Mouse (Mus musculus) kidney, adult 2 months (tissue): ENCODE data around the gene Rps27rt. TPM values are rescaled to one million over a fixed set of nuclear protein-coding genes. Genes with fewer than 3 reads are reported as not detected.
A peak's percentile ranks its signal among the peaks of the same experiment; 100 is the strongest.

Experiments
- DNase-seq: peaks from one replicate; pipeline ENCODE4 v3.0.0; 2021
- H3K27ac ChIP-seq: fragments of 200-500 bp; 2 replicates; pipeline ENCODE4 v1.5.1; 2012; ENCODE audit warnings: low read depth, low read length, control low read depth, inconsistent platforms; ENCODE audit not compliant: insufficient read depth
- H3K27me3 ChIP-seq: fragments of 200-500 bp; replicated peaks from 2 replicates; pipeline ENCODE4 v1.6.1; 2012; ENCODE audit warnings: mild to moderate bottlenecking, moderate library complexity, low read length, inconsistent platforms; ENCODE audit not compliant: control insufficient read depth, insufficient read depth
- H3K36me3 ChIP-seq: fragments of 200-500 bp; 2 replicates; pipeline ENCODE4 v1.6.1; 2012; ENCODE audit warnings: mild to moderate bottlenecking, moderate library complexity, low read length, inconsistent platforms; ENCODE audit not compliant: control insufficient read depth, insufficient read depth
- H3K4me1 ChIP-seq: fragments of 200-500 bp; 2 replicates; pipeline ENCODE4 v1.6.1; 2011; ENCODE audit warnings: low read length; ENCODE audit not compliant: control insufficient read depth, insufficient read depth
- H3K4me3 ChIP-seq: fragments of 200-500 bp; 2 replicates; pipeline ENCODE4 v1.5.1; 2011; ENCODE audit warnings: mild to moderate bottlenecking, low read depth, low read length, control low read depth; ENCODE audit not compliant: insufficient read depth
- CTCF ChIP-seq: fragments of 200-500 bp; conservative IDR thresholded peaks from 2 replicates; pipeline ENCODE4 v1.5.1; 2011; ENCODE audit warnings: low read depth, mild to moderate bottlenecking, control low read depth, low read length, moderate library complexity, mixed read lengths; ENCODE audit not compliant: insufficient read depth, insufficient read length
- POLR2A ChIP-seq: fragments of 200-500 bp; IDR thresholded peaks from one replicate; pipeline ENCODE4 v1.6.1; 2011; ENCODE audit warnings: low read depth, low read length, control low read depth
- WGBS: fragments of 180-500 bp; shearing (Covaris S2); methylation state at CpG from one replicate; pipeline ENCODE4 v1.1.7; 2018; 5-methylcytosine and 5-hydroxymethylcytosine counted together
- polyA plus RNA-seq: library from polyadenylated mRNA; depleted of rRNA; stranded (reverse); fragments of >200 nt; gene quantifications from 2 replicates; pipeline ENCODE4 v1.2.3, GENCODE M21; 2012

Gene Rps27rt
- polyA plus RNA-seq, 1 experiment = 24.4 TPM

- Histone ChIP-seq H3K27ac (no peak overlapping the region), H3K4me3 (no peak overlapping the region), H3K4me1 (no peaks in the 10 kb centered on the region), H3K27me3 (no peaks in the 10 kb centered on the region), H3K36me3 (no peaks in the 10 kb centered on the region)
- 51% methylated on average over 4 of the region's 4 CpGs for WGBS
- peak; percentile 52 for DNase-seq
- no peak for TF ChIP-seq POLR2A
- TF ChIP-seq CTCF = no peak
Measured at GRCm38 (mm10) chr9:114960043-114960789, 22.3 kb downstream of the Rps27rt start.

DNA sequence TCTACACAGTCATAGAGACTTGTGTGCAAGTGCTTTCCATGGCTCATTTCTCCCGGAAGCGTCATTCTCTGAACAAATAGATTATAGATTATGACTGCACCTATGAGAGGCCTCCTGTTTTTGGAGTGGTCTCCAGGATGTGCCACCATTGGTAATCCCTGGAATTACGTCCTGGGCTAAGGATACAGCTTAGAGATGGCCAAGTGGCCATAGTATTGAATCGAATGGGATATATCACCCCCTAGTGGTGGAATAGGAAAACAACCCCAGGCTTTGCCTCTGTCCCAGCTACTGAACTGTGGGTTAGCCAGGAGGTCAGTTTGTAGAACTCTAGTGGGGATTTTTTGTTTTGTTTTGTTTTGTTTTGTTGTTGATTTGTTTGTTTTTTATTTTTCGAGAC lies 25.6 kb downstream of the Rps27rt start:
- Histone ChIP-seq H3K4me1 (no peaks in the 10 kb centered on the region), H3K36me3 (no peaks in the 10 kb centered on the region), H3K27ac (no peak overlapping the region), H3K4me3 (no peak overlapping the region), H3K27me3 (no peaks in the 10 kb centered on the region)
- 36% methylated on average over 5 of the region's 5 CpGs for WGBS
- DNase-seq = peak; percentile 66
- TF ChIP-seq CTCF = peak; percentile 59
- TF ChIP-seq POLR2A = no peak

GRCm38 (mm10) chr9:114955340-114955739 lies 27.2 kb downstream of the Rps27rt start:
- Histone ChIP-seq H3K4me3 (no peak overlapping the region), H3K4me1 (no peaks in the 10 kb centered on the region), H3K27ac (no peak overlapping the region), H3K36me3 (no peaks in the 10 kb centered on the region), H3K27me3 (no peaks in the 10 kb centered on the region)
- TF ChIP-seq CTCF (no peak), POLR2A (no peak)
- 88% methylated on average over 11 of the region's 11 CpGs for WGBS
- DNase-seq = no peak

- TF ChIP-seq CTCF (peak; percentile 35), POLR2A (no peak)
- Histone ChIP-seq H3K27ac (no peak overlapping the region), H3K27me3 (no peaks in the 10 kb centered on the region), H3K36me3 (no peaks in the 10 kb centered on the region), H3K4me3 (no peak overlapping the region), H3K4me1 (no peaks in the 10 kb centered on the region)
- 63% methylated on average over 1 of the region's 1 CpGs for WGBS
- DNase-seq = no peak
Measured at GRCm38 (mm10) chr9:114952866-114953265, 29.7 kb downstream of the Rps27rt start.

- Histone ChIP-seq H3K27ac (no peak overlapping the region), H3K36me3 (no peaks in the 10 kb centered on the region), H3K4me1 (no peaks in the 10 kb centered on the region), H3K4me3 (no peak overlapping the region), H3K27me3 (no peaks in the 10 kb centered on the region)
- WGBS = 44% methylated on average over 5 of the region's 5 CpGs
- DNase-seq = peak; percentile 30
- TF ChIP-seq POLR2A = no peak
- no peak for TF ChIP-seq CTCF
Measured at GRCm38 (mm10) chr9:114948395-114948794, 34.1 kb downstream of the Rps27rt start.

DNA sequence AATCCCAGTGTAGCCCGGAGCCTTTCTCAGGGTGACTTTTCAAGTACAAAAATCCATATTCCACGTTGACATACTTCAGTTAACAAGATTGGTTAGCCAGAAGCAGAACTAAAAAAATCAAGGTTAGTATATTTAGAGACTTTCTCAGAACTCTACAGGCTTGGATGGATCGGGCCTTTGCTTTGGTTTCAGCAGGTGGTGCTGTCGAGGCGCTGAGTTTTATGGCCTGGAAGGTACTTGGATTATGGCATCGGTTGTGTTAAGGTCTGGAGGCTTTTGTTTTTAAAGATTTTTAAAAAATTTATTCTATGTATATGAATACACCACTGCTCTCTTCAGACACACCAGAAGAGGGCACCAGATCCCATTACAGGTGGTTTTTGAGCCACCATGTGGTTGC lies 37.0 kb downstream of the Rps27rt start:
- Histone ChIP-seq H3K4me3 (no peak overlapping the region), H3K27ac (no peak overlapping the region), H3K4me1 (no peaks in the 10 kb centered on the region), H3K36me3 (no peaks in the 10 kb centered on the region), H3K27me3 (no peaks in the 10 kb centered on the region)
- WGBS = 93% methylated on average over 6 of the region's 6 CpGs
- no peak for DNase-seq
- TF ChIP-seq CTCF = no peak
- no peak for TF ChIP-seq POLR2A

DNA sequence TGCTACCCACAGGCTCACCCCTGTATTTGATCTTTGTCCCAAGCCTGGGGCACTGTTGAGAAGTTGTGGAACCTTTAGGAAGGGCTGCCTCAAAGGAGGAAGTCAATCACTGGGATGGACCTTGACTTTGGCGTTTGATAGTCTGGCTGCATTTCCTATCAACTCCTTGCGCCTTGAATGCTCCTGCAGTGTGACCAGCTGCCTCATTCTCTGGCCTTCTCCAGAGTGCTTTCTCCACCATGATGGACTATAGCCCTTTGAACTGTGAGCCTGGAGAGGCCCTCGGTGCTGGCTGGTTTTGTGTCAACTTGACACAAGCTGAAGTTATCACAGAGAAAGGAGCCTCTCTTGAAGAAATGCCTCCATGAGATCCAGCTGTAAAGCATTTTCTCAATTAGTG lies 37.9 kb downstream of the Rps27rt start:
- 89% methylated on average over 3 of the region's 3 CpGs for WGBS
- H3K27me3 ChIP-seq = no peaks in the 10 kb centered on the region
- no peak overlapping the region for H3K27ac ChIP-seq
- H3K4me1 ChIP-seq = no peaks in the 10 kb centered on the region
- H3K36me3 ChIP-seq = no peaks in the 10 kb centered on the region
- no peak for DNase-seq
- TF ChIP-seq CTCF (no peak), POLR2A (no peak)
- no peak overlapping the region for H3K4me3 ChIP-seq
